Mouse (Mus musculus) large intestine, adult 2 months (tissue): ENCODE data around the gene Usp3. TPM values are rescaled to one million over a fixed set of nuclear protein-coding genes. Genes with fewer than 3 reads are reported as not detected.

Experiments used
- DNase-seq: peaks from one replicate; pipeline ENCODE4 v3.0.0-alpha.2; 2012; ENCODE audit warnings: low read depth, low spot score
- WGBS: fragments of 180-500 bp; shearing (Covaris S2); methylation state at CpG from one replicate; pipeline ENCODE4 v1.1.7; 2018; 5-methylcytosine and 5-hydroxymethylcytosine counted together
- polyA plus RNA-seq: library from polyadenylated mRNA; depleted of rRNA; stranded (reverse); fragments of >200 nt; gene quantifications from 2 replicates; pipeline ENCODE4 v1.2.3, GENCODE M21; 2012; rRNA removed

The Usp3 gene
- 17.0 and 21.7 TPM in 2 replicates for polyA plus RNA-seq

- no peak for DNase-seq
- WGBS: under 1% methylated on average over 73 of the region's 73 CpGs
Observed at GRCm38 (mm10) chr9:66592708-66593612, at the start of gene Usp3. TSS of gene Usp3 (minus strand) at chr9:66593142.

GRCm38 (mm10) chr9:66640491-66640890 lies 47.5 kb upstream of the Usp3 start:
- 25% methylated on average over 7 of the region's 7 CpGs for WGBS
- no peak for DNase-seq

GRCm38 (mm10) chr9:66639626-66640025 lies 46.7 kb upstream of the Usp3 start:
- 25% methylated on average over 2 of the region's 2 CpGs for whole genome bisulfite sequencing
- no peak for DNase-seq

GRCm38 (mm10) chr9:66632441-66632840 lies 39.5 kb upstream of the Usp3 start:
- DNase-seq: no peak
- 68% methylated on average over 1 of the region's 1 CpGs for WGBS

GRCm38 (mm10) chr9:66630931-66631330 lies 38.0 kb upstream of the Usp3 start:
- DNase-seq: no peak
- 39% methylated on average over 1 of the region's 1 CpGs for whole genome bisulfite sequencing

- 36% methylated on average over 5 of the region's 5 CpGs for WGBS
- no peak for DNase-seq
Observed at GRCm38 (mm10) chr9:66626661-66627060, 33.7 kb upstream of the Usp3 start.

GRCm38 (mm10) chr9:66625974-66626530 lies 33.1 kb upstream of the Usp3 start:
- no peak for DNase-seq
- 37% methylated on average over 4 of the region's 4 CpGs for WGBS

- 33% methylated on average over 1 of the region's 1 CpGs for WGBS
- no peak for DNase-seq
Observed at GRCm38 (mm10) chr9:66624873-66625272, 31.9 kb upstream of the Usp3 start.

- no peak for DNase-seq
- no CpG with 5 or more reads among the region's 1 CpGs for WGBS
Observed at GRCm38 (mm10) chr9:66623627-66624026, 30.7 kb upstream of the Usp3 start.

GRCm38 (mm10) chr9:66620581-66620981 lies 27.6 kb upstream of the Usp3 start:
- WGBS: 6% methylated on average over 6 of the region's 6 CpGs
- no peak for DNase-seq

- no peak for DNase-seq
- WGBS: 40% methylated on average over 1 of the region's 1 CpGs
Observed at GRCm38 (mm10) chr9:66620055-66620454, 27.1 kb upstream of the Usp3 start.

GRCm38 (mm10) chr9:66617812-66618211 lies 24.9 kb upstream of the Usp3 start:
- no peak for DNase-seq

GRCm38 (mm10) chr9:66616858-66617257 lies 23.9 kb upstream of the Usp3 start:
- 81% methylated on average over 4 of the region's 4 CpGs for WGBS
- DNase-seq: no peak

More at GRCm38 (mm10) chr9:66617812-66618211, 24.9 kb upstream of the Usp3 start:
- 98% methylated on average over 2 of the region's 2 CpGs for whole genome bisulfite sequencing

GRCm38 (mm10) chr9:66615141-66615540 lies 22.2 kb upstream of the Usp3 start:
- DNase-seq: no peak
- 61% methylated on average over 9 of the region's 9 CpGs for WGBS

- no peak for DNase-seq
Observed at GRCm38 (mm10) chr9:66614547-66614946, 21.6 kb upstream of the Usp3 start.

GRCm38 (mm10) chr9:66613667-66614066 lies 20.7 kb upstream of the Usp3 start:
- DNase-seq: no peak
- WGBS: 16% methylated on average over 7 of the region's 7 CpGs

More at GRCm38 (mm10) chr9:66614547-66614946, 21.6 kb upstream of the Usp3 start:
- WGBS: 71% methylated on average over 7 of the region's 7 CpGs

GRCm38 (mm10) chr9:66611478-66612093 lies 18.6 kb upstream of the Usp3 start:
- no peak for DNase-seq
- 14% methylated on average over 18 of the region's 18 CpGs for WGBS

GRCm38 (mm10) chr9:66608817-66609345 lies 15.9 kb upstream of the Usp3 start:
- DNase-seq: no peak
- 61% methylated on average over 5 of the region's 5 CpGs for WGBS

- no peak for DNase-seq
- WGBS: 22% methylated on average over 12 of the region's 12 CpGs
Observed at GRCm38 (mm10) chr9:66606851-66607250, 13.9 kb upstream of the Usp3 start.
